Mouse (Mus musculus) kidney, postnatal 14 days (tissue): ENCODE results near the gene Mettl15.
"Not testable (repeated sequence)": the region's sequence is repeated elsewhere in the genome, so short reads cannot be mapped to it uniquely, and the experiment has no call there.

Source experiments
- DNase-seq: peaks from one replicate; pipeline ENCODE4 v3.0.0; 2022; ENCODE audit warnings: mixed read lengths

Gene Mettl15

DNA sequence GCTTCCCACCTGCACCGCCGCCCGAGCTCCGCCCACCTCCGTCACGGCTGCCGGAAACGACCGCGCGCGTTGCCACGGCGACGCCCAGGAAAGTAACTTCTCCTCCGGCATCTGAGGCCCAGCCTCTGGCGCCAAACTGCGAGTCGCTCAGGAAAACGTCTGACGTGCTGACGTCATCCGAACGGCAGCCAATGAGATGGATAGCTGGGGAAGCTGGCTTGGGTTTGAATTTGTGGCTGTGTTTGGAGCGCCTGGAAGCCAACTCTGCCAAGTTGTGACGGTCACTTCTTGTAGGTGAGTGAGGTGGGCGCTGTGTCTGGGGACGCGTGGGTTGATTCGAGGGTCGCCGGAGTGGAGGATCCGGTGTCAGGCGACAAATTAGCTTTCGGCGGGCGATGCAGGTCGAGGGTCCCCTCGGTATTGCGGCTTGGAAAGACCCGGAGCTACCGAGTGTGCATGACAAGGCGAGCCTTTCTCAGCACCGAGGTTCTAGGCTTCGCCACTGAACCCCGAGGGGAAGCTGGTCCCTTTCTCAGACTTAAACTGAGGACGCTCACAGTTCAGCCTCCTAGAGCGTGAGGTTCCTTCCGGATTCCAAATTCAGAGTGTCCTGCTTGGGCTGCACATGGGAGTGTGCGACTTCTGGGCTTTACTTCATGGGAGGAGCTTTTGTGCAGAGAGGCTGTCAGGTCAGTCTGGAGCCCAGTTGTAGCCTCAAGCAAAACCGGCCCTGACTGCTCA, at the start of gene Mettl15, which contains the start of gene Kif18a:
Gene Mettl15 (minus strand): TSS at position 149 of the 741 bp plus-strand sequence.
Gene Kif18a (plus strand): TSS at position 139 of the 741 bp plus-strand sequence.
- peak; percentile 97 for DNase-seq

DNA sequence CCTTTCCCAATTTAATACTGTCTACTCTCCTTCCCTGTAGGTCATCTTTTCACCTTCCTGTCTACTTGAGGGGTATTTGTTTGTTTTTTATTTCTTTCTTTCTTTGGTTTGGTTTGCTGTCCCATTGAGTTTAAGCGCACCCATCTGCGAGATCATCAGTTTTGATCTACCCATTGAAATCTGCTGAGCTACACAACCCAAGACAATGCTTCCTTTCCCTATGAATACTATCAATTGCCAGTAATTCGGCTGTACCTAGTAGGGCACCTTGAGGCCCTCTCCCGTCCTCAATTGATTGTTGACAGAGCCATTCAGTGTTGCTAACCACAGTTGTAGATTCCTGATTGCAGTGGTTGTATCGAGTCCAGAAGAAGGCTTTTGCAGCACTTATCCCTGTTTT, 30.8 kb upstream of the Mettl15 start:
- DNase-seq = no peak

DNA sequence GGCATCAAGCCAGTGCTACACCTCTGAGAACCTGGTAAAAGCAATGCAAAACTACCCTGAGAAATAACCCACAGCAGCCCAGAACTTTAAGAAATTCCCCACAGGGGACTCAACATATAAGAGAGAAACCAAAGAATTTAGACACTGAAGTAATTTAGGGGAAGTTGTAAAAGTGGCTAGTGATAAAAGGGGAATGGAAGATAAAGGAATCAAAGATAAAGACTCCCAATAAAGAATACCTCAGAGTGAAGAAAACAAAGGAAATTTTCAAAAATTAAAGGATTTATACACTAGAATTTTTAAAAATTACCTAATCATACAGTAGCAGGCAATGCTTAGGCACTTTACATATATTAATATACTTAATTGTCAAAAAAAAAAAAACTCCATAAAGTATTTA, 23.1 kb upstream of the Mettl15 start:
- DNase-seq = no peak

DNA sequence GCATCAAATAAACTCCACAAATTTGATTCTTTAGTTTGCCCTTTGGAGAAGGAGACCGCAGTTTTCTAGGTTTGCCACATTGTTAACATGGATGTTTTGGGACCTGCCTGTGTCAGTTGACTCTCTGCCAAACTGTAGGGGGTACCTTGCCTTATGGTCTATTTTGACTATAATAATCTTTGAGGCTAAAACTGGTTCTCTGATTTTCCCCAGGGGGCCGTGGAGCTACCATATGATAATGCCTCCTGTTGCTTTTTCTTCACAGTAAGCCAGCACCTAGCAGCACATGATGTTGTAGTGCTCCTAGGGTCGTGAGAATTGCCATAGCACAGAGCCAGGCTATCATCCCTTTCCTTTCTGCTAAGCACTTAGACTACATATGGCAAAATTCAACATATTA, 21.7 kb upstream of the Mettl15 start:
- DNase-seq = no peak

DNA sequence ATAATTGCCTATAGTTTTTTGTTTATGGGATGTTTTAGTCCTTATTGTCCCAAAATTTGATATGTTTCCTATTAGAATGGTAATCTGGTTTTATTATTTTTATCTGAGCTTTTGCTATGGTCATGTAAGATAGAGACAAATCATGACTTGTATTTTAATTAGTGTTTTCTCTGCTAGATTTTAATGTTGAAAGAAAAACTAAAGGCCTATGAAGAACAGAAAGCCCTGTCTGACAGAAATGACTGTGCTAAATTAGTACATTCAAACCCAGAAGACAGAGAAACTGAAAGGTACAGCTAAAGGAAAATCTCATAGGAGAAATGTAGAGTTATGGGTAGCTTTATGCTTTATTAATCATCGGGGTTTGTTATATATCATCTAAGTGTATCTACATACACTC, 17.6 kb upstream of the Mettl15 start:
- DNase-seq = no peak

DNA sequence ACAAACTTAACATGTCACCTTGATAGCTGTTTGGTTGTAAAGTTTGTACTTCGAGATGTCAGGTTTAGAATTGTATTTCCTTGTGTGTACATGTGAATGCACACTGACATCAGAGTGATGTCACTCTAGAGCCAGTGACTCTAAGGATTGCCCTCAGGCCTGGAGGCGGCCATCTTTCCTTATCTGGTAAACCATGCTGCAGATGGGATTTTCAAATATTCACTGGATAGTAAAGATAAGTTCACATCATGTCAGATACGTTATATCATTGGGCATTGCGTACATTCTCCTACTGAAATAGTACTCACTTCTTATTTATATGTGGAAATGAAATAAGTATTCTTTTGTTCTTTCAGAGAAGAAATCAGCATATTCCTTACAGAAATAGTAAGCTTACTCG, 15.7 kb upstream of the Mettl15 start:
- no peak for DNase-seq

DNA sequence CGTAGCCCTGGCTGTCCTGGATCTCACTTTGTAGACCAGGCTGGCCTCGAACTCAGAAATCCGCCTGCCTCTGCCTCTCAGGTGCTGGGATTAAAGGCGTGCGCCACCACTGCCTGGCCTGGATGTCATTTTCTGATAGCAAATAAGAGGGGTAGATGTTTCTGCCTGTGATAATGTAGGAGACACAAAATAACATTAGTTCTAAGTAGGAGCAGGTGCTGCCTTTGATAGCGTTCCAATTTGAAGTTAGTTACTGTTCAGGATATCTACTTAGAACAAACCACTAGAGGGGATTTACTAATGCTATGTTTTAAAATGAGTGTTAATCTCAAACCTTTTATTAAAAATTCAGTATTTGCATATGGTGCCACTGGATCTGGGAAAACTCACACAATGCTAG, 8.8 kb upstream of the Mettl15 start:
- no peak for DNase-seq

DNA sequence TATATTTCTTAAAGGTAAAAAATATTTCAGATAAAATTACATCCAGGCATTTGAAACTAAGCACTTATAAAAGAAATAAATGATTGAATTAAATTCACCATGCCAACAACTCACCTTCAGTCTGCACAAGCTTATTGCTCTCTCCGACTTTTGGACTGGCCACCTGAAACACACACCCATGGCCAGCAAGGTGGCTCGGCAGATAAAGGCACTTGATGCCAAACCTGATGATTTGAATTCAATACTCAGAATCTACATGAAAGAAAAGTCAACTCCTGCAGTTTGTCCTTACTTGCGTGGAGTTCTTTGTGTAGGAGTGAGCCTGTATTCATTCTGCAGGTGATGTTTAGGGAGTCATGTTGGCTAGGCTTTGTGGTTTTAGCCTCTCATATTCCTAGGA, 3.6 kb upstream of the Mettl15 start:
- no peak for DNase-seq

DNA sequence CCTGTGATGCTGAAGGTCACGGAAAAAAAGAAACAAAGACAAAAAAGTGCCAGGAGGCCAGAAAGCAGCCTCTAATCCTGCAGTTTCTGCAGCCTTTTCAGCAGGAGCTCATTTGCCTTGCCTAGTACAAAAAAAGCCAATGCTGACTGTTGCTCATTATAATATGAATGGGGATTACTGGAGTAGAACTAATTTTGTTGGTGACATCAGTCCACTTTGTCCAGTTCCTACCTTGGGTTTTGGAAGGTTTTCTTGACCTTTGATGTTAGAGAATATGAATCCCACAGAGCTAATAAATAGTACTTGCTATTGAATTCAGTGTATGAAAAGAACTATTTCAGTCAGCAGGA, 768 bp upstream of the Mettl15 start:
- no peak for DNase-seq

DNA sequence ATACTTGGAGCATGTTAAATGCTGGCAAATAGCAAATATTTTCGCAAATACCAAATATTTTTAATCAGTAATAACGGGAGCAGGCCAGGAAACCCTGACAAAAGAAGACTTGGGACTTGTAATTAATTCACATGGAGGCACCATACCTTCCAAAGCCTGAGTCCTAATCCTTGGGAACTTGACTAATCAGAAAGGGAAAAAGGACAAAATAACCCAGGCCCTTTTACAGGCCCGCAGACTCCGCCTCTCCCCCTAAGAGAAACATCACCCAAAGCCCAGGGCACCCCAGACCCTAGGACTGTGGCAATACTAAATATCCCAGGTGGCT, 312 bp downstream of the Mettl15 start:
- DNase-seq = no peak

DNA sequence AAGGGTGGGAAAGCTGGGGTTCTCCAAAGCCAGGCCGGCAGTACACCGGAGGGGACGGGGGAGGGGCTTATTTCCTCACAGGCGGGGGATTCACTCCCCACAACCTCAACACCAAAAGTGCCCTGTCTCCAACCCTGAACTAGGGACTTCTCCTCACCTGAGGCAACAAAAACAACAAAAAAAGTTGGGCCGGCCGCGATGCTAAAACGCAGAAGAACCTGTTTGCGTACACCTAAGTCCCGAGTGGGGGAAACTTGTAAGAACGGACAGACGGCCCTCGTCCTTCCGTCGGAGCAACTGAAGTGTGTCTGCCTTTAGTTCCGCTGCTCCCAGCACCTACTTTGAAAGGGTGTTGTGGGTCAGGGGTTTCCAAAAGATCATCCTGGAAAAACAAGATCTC, 2.5 kb downstream of the Mettl15 start:
- DNase-seq = peak; percentile 64

DNA sequence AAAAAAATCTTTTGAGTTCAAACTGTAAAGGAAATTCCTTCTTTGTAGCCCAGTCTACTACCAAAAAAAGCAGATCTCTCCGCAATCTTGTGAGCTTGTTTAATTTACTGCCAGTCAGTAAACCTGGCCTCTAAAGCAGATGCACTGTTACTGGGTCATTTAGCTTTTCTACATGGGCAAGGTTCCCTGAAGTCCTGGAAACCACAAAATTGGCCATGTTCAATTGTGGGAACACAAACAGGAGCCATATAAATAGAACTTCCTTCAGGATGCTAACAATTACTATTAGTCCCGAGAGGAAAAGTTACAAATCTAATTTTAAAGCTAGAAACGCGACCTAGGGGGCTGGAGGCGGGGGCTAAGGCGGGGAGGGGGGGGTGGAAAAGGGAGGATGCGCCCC, 3.0 kb downstream of the Mettl15 start:
- no peak for DNase-seq

DNA sequence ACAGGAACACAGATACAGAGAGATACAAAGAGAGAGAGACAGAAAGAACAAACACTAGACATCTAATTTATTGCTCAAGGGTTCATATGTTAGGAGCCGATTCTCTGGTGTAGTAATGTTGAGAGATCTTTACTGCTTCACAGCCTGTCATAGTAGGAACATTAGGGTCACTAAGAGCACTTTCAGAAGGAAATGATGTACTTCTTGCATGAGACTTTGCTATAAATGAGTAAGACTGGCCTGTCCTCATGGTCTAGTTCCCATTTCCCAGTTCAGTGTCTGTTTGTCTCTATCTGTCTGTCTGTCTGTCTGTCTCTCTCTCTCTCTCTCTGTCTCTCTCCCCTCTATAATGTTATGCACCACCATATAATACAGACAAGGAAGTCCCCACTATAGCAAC, 7.5 kb downstream of the Mettl15 start:
- no peak for DNase-seq

DNA sequence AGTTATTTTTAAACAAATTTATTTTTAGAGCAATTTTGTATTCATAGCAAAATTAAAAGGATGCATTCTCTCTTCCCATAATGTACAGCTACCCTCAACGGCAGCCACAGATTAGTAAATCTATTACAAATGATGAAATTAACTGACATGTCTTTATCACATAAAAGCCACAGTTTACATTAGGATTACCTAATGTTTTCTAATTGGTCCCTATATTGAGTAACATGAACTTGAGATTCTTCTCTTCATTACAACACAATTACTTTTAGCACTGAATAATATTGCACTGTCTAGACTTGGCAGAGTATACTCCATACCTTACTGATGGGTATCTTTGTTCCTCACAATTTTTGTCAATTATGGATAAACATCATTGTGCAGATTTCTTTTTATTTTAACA, 17.8 kb downstream of the Mettl15 start:
- DNase-seq = no peak

DNA sequence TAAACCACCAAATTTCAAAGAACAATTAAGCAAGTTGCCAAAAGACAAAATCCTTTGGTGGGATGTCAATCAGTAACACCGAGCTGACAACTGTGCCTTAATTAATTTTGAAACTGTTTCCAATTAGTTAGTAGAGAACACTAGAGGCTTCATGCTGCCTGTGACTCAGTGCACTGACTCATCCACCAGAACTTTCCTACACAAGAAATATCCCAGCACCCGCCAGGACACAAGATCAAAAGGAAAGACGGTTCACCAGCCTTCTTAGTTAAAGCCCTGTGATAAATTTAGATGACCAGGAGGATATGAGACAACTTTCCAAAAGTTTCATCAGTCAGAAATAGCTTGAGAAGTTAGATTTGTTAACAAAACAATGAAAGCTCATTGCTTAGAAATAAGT, 38.6 kb downstream of the Mettl15 start:
- DNase-seq = no peak

DNA sequence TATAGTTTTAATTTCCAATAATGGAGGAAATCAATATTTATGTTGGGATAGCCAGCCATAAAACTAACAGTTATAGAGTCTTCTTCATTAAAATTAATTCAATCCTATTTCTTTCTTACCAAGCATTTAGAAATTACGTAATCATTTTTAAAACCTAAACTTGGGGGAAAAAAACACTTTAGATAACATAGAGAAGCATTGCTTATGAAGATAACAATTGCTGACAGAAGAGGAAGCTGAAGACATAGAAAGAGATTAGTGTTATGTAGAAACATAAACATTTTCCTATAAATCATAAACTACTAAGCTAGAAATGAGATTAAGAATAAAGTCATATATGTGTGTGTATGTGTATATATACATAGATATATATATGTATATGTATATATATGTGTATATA, 44.8 kb downstream of the Mettl15 start:
- DNase-seq = no peak

DNA sequence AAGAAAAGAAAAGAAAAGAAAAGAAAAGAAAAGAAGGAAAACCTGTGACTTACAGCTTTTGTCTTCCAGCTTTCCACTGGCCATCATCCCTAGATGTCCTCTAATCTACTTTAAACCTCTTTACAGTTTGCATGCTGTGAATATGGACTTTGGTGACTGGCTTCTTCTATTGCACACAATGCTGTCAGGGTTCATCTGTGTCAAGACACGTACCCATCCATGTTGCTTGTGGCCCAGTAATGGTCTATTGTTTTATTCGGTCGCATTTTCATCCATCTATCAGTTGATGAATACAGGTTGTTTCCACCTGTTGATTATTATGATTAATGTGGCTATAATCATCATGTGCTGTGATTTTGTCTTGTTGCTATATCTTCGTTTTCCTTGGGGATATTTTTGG, 46.7 kb downstream of the Mettl15 start:
- no peak for DNase-seq

DNA sequence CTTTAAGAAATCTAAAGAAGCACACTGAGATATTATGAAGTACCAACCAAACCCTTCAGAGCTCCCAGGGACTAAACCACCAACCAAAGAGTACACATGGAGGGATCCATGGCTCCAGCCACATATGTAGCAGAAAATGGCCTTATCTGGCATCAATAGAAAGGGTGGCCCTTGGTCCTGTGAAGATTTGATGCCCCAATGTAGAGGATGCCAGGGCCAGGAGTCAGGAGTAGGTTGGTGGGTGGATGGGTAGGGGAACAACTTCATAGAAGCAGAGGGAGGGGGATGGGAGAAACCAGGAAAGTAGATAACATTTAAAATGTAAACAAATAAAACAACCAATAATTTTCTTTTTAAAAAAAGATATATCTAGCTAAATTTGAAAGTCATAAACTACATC, 50.1 kb downstream of the Mettl15 start:
- no peak for DNase-seq

DNA sequence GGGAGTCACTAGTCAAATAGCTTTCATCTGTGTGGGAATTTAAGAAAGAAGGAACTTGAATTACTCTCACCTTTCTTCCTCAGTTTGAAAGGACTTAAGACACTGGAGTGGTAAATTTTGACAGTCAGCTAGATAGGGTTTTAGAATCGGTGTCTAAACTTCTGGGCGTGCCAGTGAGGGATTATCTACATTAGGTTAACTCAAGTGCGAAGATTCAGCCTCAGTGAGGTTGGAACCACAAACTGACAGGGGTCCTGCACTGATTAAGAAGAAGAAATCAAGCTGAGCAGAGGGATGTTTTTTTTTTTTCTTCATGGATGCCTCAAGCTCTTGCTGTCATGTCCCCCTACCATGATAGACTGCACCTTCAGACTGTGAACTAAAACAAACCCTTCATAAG, 53.4 kb downstream of the Mettl15 start:
- DNase-seq = no peak

DNA sequence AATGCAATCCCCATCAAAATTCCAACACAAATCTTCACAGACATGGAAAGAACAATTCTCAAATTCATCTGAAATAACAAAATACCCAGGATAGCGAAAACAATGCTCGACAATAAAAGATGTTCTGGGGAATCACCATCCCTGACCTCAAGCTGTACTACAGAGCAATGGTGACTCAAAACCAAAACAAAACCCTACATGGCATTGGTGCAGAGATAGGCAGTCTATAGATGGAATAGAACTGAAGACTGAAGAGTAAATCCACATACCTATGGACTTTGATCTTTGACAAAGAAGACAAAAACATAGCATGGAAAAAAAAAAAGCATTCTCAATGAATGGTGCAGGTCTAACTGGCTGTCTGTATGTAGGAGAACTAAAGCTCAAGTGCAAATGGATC, 59.1 kb downstream of the Mettl15 start:
- no peak for DNase-seq

DNA sequence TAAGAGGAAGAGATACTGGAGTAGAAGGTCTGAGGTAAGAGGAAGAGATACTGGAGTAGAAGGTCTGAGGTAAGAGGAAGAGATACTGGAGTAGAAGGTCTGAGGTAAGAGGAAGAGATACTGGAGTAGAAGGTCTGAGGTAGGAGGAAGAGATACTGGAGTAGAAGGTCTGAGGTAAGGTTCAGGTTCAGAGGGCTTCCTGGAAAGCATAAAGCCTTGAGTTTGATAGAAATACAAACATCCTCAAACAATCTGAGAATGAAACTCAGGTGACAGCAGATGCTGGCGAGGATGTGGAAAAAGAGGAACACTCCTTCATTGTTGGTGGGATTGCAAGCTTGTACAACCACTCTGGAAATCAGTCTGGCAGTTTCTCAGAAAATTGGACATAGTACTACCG, 63.9 kb downstream of the Mettl15 start:
- not testable (repeated sequence) for DNase-seq

DNA sequence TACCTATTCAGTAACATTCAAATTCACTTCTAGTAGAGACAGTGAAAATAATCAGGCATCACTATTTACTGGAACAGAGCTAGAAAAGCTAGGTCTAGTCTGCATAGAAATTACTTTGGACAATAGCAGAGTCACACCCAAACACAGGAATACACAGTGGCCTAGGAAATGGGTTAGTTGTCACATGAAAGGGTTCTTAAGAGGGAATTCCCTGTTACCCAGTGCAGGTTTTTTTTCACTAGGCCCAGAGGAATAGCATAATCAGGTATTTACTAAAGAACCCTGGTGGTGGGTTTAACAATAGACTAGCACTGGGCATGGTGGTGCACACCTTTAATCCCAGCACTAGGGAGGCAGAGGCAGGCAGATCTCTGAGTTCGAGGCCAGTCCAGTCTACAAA, 69.9 kb downstream of the Mettl15 start:
- not testable (repeated sequence) for DNase-seq

DNA sequence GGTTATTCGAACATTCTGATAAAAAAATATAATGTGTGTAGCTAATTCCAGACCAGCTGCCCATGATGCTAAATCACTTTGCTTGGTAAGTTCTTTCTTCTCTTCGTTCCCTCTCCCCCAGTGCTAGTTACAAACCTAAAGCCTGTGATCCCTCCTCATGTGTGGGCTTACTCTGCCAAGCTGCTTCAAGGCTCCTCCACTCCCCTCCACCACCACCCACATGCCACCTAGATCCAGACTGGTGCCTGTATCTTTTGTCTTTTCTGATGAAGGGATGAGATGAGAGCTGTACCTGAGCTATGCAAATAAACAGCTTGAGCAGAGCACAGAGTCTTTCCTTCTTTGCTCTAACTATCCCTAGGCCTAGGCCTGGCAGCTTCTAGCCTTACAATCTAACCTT, 72.5 kb downstream of the Mettl15 start:
- DNase-seq = no peak

DNA sequence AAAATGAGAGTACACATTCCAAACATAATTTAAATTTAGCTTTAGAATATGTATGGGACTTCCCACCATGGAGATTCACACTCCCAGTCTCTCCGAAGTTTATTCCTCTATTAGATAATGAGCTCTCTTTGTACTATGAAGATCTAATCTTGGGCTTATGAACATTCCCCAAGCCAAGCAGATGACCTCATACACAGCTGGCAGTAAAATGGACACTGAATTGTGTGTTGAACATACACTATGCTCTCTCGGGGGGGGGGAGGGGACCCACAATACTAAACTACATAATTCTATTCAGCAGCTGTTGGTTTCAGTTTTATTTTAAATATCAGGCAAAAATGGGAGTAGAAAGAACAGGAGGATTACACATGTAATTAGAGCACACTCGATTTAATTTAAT, 97.6 kb downstream of the Mettl15 start:
- no peak for DNase-seq

DNA sequence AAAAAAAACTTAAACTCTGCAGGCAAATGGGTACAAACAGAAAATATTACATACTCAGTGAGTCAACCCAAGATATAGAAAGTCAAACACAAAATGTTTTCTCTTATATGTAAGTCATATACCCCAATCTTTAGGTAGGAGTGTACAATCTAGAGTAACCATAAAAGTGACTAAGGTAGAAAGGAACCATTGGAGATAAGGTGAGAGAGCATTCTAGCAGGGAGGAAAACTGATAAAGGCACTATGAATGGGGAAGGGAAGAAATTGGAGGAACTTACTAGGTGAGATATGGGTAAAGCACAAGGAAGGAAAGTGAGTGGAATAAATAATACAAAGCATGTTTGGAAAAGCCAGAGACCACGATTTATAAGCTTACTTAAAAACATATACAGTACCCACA, 122.0 kb downstream of the Mettl15 start:
- no peak for DNase-seq

DNA sequence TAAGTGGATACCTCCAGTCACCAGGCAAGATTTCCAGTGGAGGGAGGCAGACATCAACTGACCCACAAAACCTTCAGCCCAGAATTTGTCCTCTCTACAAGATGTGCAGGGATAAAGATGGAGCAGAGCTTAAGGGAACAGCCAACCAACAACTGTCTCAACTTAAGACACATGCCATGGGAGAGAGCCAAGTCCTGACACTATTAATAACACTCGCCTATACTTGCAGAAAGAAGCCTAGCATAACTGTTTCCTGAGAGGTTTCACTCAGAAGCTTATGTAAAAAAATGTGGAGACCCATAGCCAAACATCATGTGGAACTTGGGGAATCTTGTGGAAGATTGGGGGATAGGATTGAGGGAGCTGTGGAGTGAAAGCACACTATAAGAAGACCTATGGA, 124.4 kb downstream of the Mettl15 start:
- DNase-seq = no peak
